Mouse (Mus musculus): ENCODE measurements around the gene Oser1.
A peak's percentile ranks its signal among the peaks of the same experiment; 100 is the strongest.

Oser1 gene

DNA sequence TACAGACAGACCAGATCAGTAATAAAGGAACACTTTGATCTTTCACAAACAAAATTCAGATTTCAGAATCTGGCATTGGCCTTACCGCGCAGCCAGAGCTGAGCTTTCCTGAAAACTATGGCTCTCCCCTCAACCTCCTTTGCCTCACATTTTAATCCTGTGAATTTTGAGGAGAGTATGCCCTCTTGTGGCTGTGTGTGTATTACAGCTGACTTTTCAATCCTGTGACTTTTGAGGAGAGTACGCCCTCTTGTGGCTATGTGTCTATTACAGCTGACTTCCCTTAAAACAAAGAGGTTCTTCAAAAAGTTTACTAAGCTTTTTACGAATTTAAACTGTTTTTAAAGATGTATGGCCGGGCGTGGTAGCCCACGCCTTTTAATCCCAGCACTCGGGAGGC is 23.3 kb downstream of the Oser1 start:
- DNase-seq (ENCODE audit: low read depth), result peak; percentile 94

DNA sequence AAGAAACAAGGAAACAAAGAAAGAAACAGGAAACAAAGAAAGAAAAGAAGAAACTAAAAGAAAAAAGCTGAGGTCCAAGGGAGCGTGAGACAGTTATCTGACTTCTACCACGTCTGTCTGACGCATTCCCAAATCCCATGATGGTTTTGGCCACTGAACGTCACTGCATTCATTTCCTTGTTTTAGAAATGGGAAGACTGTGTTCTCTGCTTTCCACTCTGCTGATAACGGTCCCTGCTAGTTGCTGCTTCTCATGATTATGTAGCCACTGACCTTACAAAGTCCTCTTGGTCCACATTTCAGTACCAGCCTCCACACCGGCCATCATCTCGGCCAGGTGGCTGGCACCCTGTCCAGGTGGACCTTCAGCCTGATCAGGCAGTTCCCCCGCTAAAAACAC is 25.3 kb downstream of the Oser1 start:
- no peak for DNase-seq (ENCODE audit: low read depth)

GRCm38 (mm10) chr2:163398770-163399169 is 25.7 kb downstream of the Oser1 start:
- DNase-seq (ENCODE audit: low read depth), result no peak

DNA sequence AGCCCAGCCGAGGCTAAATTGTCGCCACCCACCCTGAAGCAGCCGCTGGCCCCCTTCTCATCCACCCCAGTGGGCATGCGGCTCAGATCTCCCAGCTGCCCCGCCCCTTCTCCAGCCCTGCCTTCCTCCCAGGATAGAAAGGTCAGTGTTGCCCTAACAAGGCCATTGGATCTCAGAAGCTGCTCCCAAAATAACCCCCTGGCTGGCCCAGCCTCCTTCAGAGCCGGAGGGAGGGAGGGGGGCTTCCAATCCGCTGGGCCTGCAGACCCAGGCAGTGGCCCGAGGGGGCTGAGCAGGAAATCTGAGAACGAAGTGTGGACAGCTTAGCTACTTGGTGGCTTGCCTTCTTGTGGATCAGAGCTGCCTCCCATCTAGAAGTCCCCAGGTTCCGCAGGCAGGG is 26.6 kb downstream of the Oser1 start, which contains the start of gene Jph2:
TSS of gene Jph2 (minus strand) at position 89 of the 400 bp plus-strand sequence.
- DNase-seq (ENCODE audit: low read depth), result no peak

- DNase-seq (ENCODE audit: low read depth), result no peak
Measured at GRCm38 (mm10) chr2:163397071-163397470, 27.4 kb downstream of the Oser1 start.

DNA sequence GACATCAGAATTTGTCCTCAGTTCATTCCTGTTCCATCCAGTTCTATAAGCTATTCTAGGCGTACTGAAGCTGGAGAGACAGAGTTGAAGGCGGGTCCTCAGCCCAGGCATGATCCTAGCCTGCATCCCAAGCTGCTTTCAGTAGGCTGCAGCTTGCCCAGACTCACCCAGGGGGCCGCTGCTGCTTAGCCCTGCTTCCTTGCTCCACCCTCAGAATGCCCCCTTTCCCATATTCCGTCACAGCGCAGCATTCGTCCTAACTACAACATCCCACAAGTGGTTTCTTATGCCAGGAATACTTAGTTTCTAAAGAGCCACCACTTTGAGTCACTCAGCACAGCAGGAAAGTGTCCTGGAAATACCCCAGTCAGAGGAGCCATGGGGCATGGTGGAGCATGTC is 29.5 kb downstream of the Oser1 start:
- no peak for DNase-seq (ENCODE audit: low read depth)

DNA sequence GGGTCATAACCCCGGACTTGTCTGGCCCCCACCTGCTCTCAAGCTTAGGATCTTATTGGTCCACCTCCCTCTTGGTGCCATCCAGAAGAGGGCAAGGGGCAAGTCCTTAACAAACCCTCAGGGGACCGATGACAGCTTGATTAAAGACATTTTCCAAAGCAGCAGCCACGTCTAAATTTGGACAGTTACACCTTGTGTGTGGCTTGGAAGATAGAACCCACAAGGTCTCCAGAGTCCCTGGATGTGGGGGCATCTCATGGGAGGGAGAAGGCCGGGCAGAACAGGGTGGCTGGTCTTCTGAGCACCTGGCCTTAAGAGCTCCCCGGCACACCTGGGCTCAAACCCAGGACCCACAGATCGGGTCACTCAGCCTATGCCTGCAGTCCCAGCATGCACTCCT is 30.5 kb downstream of the Oser1 start:
- no peak for DNase-seq (ENCODE audit: low read depth)

DNA sequence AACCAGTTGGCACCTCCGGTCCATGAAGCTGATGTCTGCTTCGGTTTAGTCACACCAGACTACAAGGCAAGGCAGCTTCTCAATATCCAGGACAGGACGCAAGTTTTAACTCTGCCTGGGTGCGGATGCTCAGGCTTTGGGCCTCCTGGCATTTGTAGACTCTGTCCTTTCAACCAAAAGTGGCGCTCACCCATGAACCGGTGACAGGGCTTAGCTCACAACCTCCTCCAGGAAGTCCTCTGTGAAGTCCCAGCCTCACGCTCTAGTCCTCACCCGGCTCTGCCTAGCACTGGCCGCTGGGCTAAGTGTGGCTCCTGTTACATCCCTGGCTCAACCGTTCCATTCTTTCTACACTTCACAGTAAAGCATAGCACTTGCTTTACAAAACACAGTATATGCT is 31.3 kb downstream of the Oser1 start:
- no peak for DNase-seq (ENCODE audit: low read depth)

DNA sequence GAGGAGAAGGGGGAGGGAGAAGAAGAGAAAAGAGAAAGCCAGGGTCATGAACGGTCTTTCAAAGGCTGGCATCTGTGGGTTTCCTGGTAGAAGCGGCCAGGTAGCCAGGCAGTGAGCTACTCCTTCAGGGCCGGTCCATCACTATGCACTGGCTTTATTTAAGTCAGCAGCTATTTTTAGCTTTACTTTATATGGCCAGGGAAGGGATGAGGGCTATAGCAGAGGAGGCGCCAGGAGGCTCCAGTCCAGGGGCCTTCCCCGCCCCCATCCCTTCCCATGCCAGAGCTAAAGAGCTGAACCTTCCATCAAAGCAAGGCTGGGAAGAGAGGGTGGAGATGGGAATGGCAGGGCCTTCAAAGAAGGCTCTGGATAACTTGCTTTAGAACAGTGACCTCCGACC is 32.1 kb downstream of the Oser1 start:
- no peak for DNase-seq (ENCODE audit: low read depth)

- DNase-seq (ENCODE audit: low read depth), result no peak
Measured at GRCm38 (mm10) chr2:163386423-163387190, 37.9 kb downstream of the Oser1 start.

- no peak for DNase-seq (ENCODE audit: low read depth)
Measured at GRCm38 (mm10) chr2:163385126-163385525, 39.4 kb downstream of the Oser1 start.

- DNase-seq (ENCODE audit: low read depth), result no peak
Measured at GRCm38 (mm10) chr2:163381246-163381645, 43.3 kb downstream of the Oser1 start.

DNA sequence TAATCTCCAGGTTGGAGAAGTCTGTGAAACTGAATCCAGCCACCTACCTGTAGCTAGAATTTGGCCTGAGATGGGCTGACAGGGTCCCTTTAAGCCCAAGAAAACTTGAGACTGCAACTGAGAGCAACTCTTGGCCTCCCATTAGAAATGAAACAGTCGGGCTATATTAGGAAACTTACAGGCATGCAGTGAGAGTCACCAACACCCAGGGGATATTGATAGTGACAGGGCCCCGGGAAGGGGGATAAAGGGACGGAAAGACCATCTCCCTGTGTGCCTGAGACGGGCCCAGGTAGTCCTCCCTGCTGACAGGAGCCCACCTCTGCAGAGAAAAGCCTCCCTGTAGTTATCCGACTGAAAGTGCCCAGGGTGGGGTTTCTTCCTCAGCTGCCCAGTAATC is 45.1 kb downstream of the Oser1 start:
- no peak for DNase-seq (ENCODE audit: low read depth)

GRCm38 (mm10) chr2:163376082-163376481 is 48.4 kb downstream of the Oser1 start:
- no peak for DNase-seq (ENCODE audit: low read depth)

GRCm38 (mm10) chr2:163375468-163375867 is 49.0 kb downstream of the Oser1 start:
- DNase-seq (ENCODE audit: low read depth), result no peak

DNA sequence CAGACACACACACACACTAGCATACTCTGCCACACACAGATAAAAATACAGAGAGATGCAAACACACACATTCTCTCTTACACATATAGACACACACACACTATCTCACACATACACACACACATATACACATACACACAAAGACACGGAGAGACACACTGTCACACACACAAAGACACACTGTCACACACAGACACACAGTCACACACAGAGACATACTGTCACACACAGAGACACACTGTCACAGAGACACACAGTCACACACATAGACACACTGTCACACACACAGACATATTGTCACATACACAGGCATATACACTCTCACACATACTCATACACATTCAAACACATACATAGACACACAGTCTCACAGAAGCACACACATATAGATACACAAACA is 51.9 kb downstream of the Oser1 start:
- no peak for DNase-seq (ENCODE audit: low read depth)

DNA sequence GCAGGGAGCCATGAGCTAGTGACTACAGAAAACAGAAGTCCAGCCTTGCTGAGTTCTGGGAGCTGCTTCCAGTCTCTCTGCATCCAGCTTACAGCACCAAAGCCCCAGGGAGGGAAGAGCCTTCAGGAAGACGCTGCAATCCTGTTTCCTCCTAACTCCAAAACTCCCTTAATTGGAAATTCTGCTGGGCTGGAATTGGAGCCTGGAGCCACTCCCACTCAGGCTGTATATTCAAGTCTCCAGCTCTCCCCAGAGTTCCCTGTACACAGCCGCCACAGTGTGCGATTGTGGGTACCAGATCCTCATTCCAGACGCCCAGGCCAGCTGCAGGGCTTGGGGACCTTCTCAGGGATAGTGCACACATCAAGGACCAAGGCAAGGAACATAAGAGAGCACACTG is 54.3 kb downstream of the Oser1 start:
- no peak for DNase-seq (ENCODE audit: low read depth)

- no peak for DNase-seq (ENCODE audit: low read depth)
Measured at GRCm38 (mm10) chr2:163364785-163365541, 59.5 kb downstream of the Oser1 start.

DNA sequence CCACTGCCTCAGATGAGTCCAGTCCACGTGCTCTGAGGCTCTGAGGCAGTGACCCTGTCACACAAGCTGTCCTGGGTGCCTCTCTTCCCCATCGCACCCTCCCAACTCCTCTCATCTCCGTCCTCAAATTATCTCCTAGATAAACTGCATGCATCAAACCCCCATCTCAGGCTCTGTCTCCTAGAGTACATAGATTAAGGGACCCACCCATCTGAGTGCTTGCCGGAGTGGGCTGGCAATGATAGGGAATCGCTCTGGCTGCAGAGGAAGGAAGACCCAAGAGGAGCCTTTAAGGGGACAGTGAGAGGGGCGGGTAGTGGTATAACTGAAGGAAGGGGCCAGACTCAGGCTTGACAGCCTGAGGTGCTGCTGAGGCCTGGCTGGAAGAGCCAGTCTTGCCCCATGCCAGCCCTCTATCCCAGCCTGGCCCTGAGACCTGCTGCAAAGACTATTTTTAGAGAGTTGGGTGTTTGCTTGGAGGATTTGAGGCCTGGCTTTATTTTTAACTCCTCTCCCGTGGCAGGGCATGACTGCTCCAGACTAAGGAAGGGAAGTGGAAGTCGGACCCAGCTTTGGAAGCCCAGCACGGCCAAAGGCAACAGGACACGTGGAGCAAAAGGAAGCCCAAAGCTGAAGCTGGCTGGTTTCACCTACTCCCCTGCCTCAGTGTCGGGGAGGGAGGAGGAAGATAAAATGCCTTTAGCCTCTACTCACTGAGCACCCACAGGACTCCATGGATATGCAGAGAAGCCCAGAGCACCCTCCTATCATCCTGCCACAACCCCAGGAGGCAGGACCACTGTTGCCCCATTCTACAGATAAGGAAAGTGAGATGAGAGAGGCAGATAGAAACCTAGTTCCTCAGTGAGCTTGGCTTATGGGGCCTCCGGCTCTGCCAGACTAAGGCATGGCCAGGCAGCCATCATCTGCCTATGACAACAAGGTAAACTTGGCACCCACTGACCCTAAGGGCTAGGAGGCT is 61.3 kb downstream of the Oser1 start:
- DNase-seq (ENCODE audit: low read depth), result no peak

DNA sequence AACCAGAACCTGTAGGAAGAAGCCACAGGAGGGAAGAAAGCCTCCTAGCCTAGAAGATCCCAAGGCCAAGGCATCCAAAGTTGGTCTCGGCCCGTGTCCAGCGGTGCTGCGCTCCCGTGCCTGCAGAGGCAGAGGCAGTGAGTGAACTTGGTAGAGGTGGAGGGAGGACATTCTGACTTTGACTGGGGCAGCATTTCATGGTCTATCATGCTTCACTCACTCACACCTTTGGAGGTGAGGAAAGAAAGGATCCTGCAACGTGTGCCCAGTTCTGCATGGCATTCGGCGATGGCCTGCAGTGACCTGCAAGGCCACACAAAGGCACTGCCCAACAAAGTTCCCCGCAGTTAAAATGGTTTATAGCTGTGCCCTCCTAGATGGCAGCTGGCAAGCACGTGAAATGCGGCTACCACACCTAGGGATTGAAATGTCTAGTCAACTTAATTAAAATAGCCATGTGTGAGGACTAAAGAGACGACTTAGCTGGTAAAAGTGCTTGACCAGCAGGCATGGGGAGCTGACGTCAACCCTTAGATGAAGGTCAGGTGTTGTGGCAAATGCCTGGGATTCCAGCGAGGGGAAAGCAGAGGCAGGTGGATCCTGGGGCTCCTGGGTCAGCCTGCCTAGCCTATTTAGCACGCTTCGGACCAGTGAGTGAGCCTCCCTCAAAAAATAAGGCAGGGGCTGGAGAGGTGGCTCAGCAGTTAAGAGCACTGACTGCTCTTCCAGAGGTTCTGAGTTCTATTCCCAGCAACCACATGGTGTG is 63.5 kb downstream of the Oser1 start:
- DNase-seq (ENCODE audit: low read depth), result no peak

- DNase-seq (ENCODE audit: low read depth), result no peak
Measured at GRCm38 (mm10) chr2:163359253-163359652, 65.2 kb downstream of the Oser1 start.

GRCm38 (mm10) chr2:163358662-163359061 is 65.8 kb downstream of the Oser1 start:
- DNase-seq (ENCODE audit: low read depth), result no peak
